Mouse (Mus musculus) megakaryocyte, embryonic 14.5 days (primary cell): ENCODE data around the gene Cep295. TPM values are rescaled to one million over a fixed set of nuclear protein-coding genes. Genes with fewer than 3 reads are reported as not detected.
"Not testable (repeated sequence)": the region's sequence is repeated elsewhere in the genome, so short reads cannot be mapped to it uniquely, and the experiment has no call there.

Experiments
- H3K27me3 ChIP-seq: replicated peaks from 2 replicates; pipeline ENCODE3; 2012; ENCODE audit warnings: inconsistent platforms
- H3K36me3 ChIP-seq: replicated peaks from 2 replicates; pipeline ENCODE3; 2012; ENCODE audit warnings: low read length, inconsistent platforms, mixed read lengths
- H3K4me1 ChIP-seq: 2 replicates; pipeline ENCODE4 v1.6.1; 2012; ENCODE audit warnings: inconsistent platforms
- H3K4me3 ChIP-seq: replicated peaks from 2 replicates; pipeline ENCODE3; 2012; ENCODE audit warnings: moderate library complexity, mild to moderate bottlenecking, inconsistent platforms
- H3K9me3 ChIP-seq: 2 replicates; pipeline ENCODE4 v1.6.1; 2012; ENCODE audit warnings: inconsistent platforms
- FLI1 ChIP-seq: IDR thresholded peaks from 2 replicates; pipeline ENCODE4 v1.6.1; 2012; ENCODE audit warnings: low read length, inconsistent platforms, mixed read lengths
- GATA1 ChIP-seq: IDR thresholded peaks from 3 replicates; pipeline ENCODE4 v1.6.1; 2012; ENCODE audit warnings: mixed read lengths, low read length, inconsistent platforms, borderline replicate concordance
- polyA plus RNA-seq: library from polyadenylated mRNA; stranded (reverse); fragments of >175 nt; gene quantifications from 2 replicates; pipeline ENCODE4 v1.2.3, GENCODE M21; 2012; ENCODE audit warnings: low replicate concordance; ENCODE audit not compliant: insufficient read depth

The Cep295 gene
- polyA plus RNA-seq, 1 experiment = 1.3 TPM

- Histone ChIP-seq H3K27me3 (no peaks in the 10 kb centered on the region), H3K4me1 (peaks cover 68% of the 10 kb centered on the region), H3K4me3 (peak overlapping the region; percentile 62), H3K36me3 (peaks cover 60% of the 10 kb centered on the region), H3K9me3 (no peaks in the 10 kb centered on the region)
- TF ChIP-seq GATA1 = no peak
- TF ChIP-seq FLI1 = no peak
Measured at GRCm38 (mm10) chr9:15308254-15308653, 49.3 kb downstream of the Cep295 start.

GRCm38 (mm10) chr9:15307257-15307656 is 50.3 kb downstream of the Cep295 start:
- TF ChIP-seq GATA1 (no peak), FLI1 (no peak)
- Histone ChIP-seq H3K9me3 (no peaks in the 10 kb centered on the region), H3K4me3 (peak overlapping the region; percentile 99), H3K36me3 (peaks cover 54% of the 10 kb centered on the region), H3K27me3 (no peaks in the 10 kb centered on the region), H3K4me1 (peaks cover 70% of the 10 kb centered on the region)

GRCm38 (mm10) chr9:15306398-15307119 is 51.0 kb downstream of the Cep295 start, which contains the start of gene 4931406C07Rik:
Gene 4931406C07Rik (minus strand): TSS chr9:15306448.
- H3K27me3 ChIP-seq = no peaks in the 10 kb centered on the region
- H3K36me3 ChIP-seq = peaks cover 47% of the 10 kb centered on the region
- TF ChIP-seq FLI1 (no peak), GATA1 (no peak)
- peaks cover 68% of the 10 kb centered on the region for H3K4me1 ChIP-seq
- H3K4me3 ChIP-seq = peak within 1 kb of the TSS; percentile 99
- H3K9me3 ChIP-seq = no peaks in the 10 kb centered on the region

- H3K4me1 ChIP-seq = peaks cover 71% of the 10 kb centered on the region
- peaks cover 45% of the 10 kb centered on the region for H3K36me3 ChIP-seq
Measured at GRCm38 (mm10) chr9:15305503-15306397, 51.8 kb downstream of the Cep295 start, which contains the start of gene Taf1d. Gene Taf1d (plus strand): TSS chr9:15306214.

GRCm38 (mm10) chr9:15302881-15303280 is 54.7 kb downstream of the Cep295 start:
- Histone ChIP-seq H3K36me3 (peaks cover 36% of the 10 kb centered on the region), H3K27me3 (no peaks in the 10 kb centered on the region), H3K4me1 (peaks cover 63% of the 10 kb centered on the region), H3K9me3 (no peaks in the 10 kb centered on the region), H3K4me3 (no peak overlapping the region)
- TF ChIP-seq GATA1 (no peak), FLI1 (no peak)

More at GRCm38 (mm10) chr9:15305503-15306397, 51.8 kb downstream of the Cep295 start, which contains the start of gene Taf1d:
- TF ChIP-seq FLI1 (no peak), GATA1 (no peak)
- Histone ChIP-seq H3K4me3 (peak within 1 kb of the TSS; percentile 99), H3K9me3 (no peaks in the 10 kb centered on the region), H3K27me3 (no peaks in the 10 kb centered on the region)

GRCm38 (mm10) chr9:15302006-15302405 is 55.6 kb downstream of the Cep295 start:
- H3K4me3 ChIP-seq, H3K9me3 ChIP-seq, H3K27me3 ChIP-seq: not testable (repeated sequence)
- peaks cover 39% of the 10 kb centered on the region for H3K36me3 ChIP-seq
- H3K4me1 ChIP-seq = peaks cover 58% of the 10 kb centered on the region

GRCm38 (mm10) chr9:15301399-15301798 is 56.2 kb downstream of the Cep295 start:
- Histone ChIP-seq H3K9me3 (no peaks in the 10 kb centered on the region), H3K4me1 (peaks cover 61% of the 10 kb centered on the region), H3K27me3 (no peaks in the 10 kb centered on the region), H3K4me3 (peak overlapping the region; percentile 71), H3K36me3 (peaks cover 45% of the 10 kb centered on the region)
- TF ChIP-seq GATA1 (no peak), FLI1 (no peak)

GRCm38 (mm10) chr9:15300056-15300455 is 57.5 kb downstream of the Cep295 start:
- Histone ChIP-seq H3K9me3 (no peaks in the 10 kb centered on the region), H3K4me1 (peaks cover 58% of the 10 kb centered on the region), H3K36me3 (peaks cover 53% of the 10 kb centered on the region), H3K4me3 (no peak overlapping the region), H3K27me3 (no peaks in the 10 kb centered on the region)
- TF ChIP-seq GATA1 = no peak
- TF ChIP-seq FLI1 = no peak

- H3K4me3 ChIP-seq = no peak overlapping the region
- peaks cover 44% of the 10 kb centered on the region for H3K4me1 ChIP-seq
- TF ChIP-seq FLI1 (no peak), GATA1 (no peak)
- peaks cover 62% of the 10 kb centered on the region for H3K36me3 ChIP-seq
- no peaks in the 10 kb centered on the region for H3K9me3 ChIP-seq
- H3K27me3 ChIP-seq = no peaks in the 10 kb centered on the region
Measured at GRCm38 (mm10) chr9:15298451-15298850, 59.1 kb downstream of the Cep295 start.

- peaks cover 71% of the 10 kb centered on the region for H3K36me3 ChIP-seq
- H3K9me3 ChIP-seq = no peaks in the 10 kb centered on the region
- H3K4me1 ChIP-seq = peaks cover 47% of the 10 kb centered on the region
- no peak overlapping the region for H3K4me3 ChIP-seq
- no peaks in the 10 kb centered on the region for H3K27me3 ChIP-seq
- TF ChIP-seq GATA1 (no peak), FLI1 (no peak)
Measured at GRCm38 (mm10) chr9:15297112-15297511, 60.5 kb downstream of the Cep295 start.
